Mouse (Mus musculus) skeletal muscle tissue, adult 2 months (tissue): Measurements from ENCODE around the gene Tnp2.

Experiments used
- DNase-seq: peaks from one replicate; pipeline ENCODE4 v3.0.0-alpha.2; 2012; ENCODE audit warnings: low read depth, low spot score

The Tnp2 gene

GRCm38 (mm10) chr16:10788866-10789265 is 406 bp upstream of the Tnp2 start:
- no peak for DNase-seq

DNA sequence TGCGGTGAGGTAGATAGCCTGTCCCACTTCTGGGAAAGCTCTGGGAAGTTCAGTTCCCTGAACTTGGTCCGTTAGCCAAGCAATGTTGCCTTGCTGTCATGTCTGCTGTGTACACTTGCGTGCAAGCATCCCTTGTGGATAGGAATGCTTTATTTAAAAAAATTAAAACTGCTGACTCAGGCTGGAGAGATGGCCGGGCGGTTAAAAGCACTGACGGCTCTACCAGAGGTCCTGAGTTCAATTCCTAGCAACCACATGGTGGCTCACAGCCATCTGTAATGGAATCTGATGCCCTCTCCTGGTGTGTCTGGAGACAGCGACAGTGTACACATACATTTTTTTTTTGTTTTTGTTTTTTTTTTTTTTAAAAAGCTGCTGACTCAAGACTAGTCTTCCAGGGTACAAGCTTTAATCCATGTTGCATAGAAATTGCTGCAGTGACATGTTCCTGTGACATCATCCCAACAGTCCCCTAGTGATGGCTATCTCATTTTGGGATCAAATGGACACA is 857 bp downstream of the Tnp2 start:
- DNase-seq, result no peak

- DNase-seq, result peak; percentile 74
These were observed 1.5 kb downstream of the Tnp2 start for GRCm38 (mm10) chr16:10786782-10787547.

DNA sequence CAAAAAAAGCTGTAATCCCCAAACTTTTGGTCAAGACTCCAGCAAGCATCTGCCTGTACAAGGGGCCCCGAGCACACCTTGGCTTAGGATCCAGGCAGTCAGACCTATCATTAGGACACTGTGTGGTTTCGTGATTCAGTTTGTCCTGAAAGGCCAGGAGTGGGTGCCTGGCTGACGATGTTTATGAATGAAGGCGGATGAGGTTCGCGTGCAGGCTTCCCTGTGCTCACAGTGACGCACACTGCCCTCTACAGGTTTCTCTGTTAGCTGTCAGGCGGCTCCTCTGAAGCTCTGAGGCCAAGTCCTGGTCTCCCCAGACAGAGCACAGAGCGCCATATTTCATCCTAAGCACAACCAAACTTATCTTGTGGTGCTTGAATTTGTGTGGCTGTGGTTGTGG is 2.2 kb downstream of the Tnp2 start:
- peak; percentile 86 for DNase-seq

DNA sequence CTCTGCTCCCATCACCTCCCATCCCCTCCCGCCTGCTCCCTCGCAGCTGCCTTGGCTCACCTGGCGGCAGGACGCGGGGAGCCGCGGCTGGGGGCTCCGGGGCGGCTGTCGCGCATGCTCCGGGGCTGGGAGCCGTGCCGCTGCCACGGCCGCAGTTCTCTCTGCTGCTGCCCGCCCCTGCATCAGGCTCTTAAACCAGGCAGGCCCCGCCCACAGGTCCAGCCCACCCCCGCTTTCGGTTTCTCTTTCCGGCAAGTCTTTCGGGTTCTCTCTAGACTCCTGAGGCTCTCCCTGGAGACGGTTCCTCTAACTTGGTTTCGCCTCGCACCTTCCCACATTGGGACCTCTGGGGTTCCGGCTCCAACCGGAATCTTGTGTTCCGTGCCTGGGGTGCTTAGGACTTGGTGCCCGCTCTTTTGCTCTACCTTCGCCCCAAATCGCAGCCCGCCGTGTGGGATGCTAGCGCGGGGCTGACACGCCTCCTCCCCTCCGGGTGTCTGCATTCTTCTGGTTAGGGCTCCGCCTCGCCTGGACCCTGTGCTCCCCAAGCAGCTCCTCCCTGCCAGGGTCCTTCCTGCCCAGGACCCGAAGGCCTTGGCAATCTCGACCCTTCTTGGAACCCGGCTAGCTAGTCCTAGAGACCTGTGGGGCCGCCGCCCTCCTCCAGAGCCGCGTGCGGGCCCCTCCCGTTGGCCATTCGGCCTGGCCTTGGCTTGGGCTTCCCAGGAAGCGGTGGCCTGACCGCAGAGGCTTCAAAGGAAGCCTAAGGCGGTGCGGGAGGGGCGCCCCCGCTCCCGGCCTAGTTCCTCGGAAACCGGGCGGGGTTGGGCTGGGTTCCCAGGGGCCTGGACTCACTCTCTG is 2.9 kb downstream of the Tnp2 start, which contains the start of gene Socs1:
TSS of gene Socs1 (minus strand) at position 166 of the 861 bp plus-strand sequence.
- DNase-seq, result peak; percentile 92

DNA sequence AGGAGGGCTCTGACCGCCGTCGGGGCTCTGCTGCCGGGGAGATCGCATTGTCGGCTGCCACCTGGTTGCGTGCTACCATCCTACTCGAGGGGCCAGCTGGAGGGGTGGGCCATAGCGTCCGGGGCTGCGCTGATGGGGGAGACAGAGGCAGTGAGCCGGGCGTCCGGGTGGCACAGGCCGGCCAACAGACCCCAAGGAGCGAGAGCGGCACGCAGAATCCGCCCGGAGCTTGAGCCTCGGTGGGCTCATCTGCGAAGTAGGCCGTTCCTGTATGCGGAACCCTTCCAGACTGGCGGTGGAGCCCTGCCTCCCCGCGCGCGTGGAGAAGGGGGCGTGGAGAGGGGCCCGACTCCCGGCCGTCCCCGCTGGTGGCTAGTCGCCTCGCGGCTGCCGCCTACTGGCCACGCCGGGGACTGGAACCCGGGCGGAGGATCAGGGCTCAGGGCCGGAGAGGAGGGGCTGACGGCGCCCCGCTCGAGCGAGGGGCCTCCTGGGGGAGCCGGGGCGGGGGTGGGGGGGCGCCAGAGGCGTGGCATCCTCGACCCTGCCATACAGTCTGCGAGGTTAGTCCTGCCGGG is 3.6 kb downstream of the Tnp2 start:
- DNase-seq, result peak; percentile 77

- no peak for DNase-seq
These were observed 4.3 kb downstream of the Tnp2 start for GRCm38 (mm10) chr16:10783883-10784792.

- DNase-seq, result no peak
These were observed 5.0 kb downstream of the Tnp2 start for GRCm38 (mm10) chr16:10783451-10783850.

GRCm38 (mm10) chr16:10783152-10783434 is 5.4 kb downstream of the Tnp2 start:
- DNase-seq, result no peak

GRCm38 (mm10) chr16:10782377-10783151 is 5.9 kb downstream of the Tnp2 start:
- DNase-seq, result no peak

GRCm38 (mm10) chr16:10781862-10782371 is 6.5 kb downstream of the Tnp2 start:
- no peak for DNase-seq

GRCm38 (mm10) chr16:10780631-10781120 is 7.8 kb downstream of the Tnp2 start:
- DNase-seq, result no peak

DNA sequence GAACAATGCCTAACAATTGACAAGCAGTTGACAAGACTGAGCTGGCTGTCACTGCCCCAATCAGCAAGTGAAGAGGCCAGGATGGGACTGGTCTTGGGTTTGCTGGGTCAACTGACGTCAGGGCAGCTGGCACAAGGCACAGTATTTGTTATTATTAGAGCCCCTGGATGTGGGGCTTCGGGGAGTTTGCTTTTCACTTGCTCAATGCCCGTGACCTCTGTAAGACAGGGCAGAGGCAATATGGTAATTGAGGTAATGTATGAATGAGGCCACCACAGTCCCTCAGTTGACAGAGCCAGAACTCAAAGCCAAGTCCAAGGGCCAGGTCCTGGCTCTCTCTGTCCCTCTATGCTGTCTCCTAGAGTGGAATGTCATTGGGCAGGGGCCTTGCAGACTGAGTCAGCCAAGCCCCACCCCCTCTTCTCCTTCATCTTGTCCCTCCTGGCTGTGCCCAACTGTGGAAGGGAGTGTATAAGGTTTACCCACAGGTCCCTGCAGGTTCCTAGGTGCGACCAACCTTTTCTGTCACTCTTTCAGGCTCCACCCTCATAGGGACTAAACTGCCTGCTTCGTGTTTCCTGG is 10.8 kb downstream of the Tnp2 start:
- DNase-seq, result no peak

- no peak for DNase-seq
These were observed 12.1 kb downstream of the Tnp2 start for GRCm38 (mm10) chr16:10776322-10776721.

DNA sequence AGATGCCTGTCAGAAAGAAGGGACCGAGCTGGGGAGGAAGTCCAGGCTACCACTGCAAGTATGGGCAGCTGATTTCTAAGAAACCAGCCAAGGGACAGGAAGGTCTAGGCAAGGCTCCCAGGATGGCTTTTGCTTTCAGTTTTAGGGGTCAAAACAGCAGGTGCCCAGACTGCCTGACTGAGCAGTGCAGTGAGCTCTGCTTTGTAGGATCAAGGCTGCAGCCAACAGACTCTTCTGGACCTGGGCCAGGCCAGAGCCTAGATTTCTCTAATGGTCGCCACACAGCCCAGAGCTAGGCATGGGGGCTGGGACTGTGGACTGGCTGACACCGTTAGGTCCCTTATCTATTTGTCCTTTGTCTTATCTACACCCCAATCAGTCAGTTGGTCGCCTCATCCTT is 13.7 kb downstream of the Tnp2 start:
- no peak for DNase-seq

- no peak for DNase-seq
These were observed 14.9 kb downstream of the Tnp2 start for GRCm38 (mm10) chr16:10773543-10773942.

- DNase-seq, result no peak
These were observed 16.5 kb downstream of the Tnp2 start for GRCm38 (mm10) chr16:10771769-10772510.

DNA sequence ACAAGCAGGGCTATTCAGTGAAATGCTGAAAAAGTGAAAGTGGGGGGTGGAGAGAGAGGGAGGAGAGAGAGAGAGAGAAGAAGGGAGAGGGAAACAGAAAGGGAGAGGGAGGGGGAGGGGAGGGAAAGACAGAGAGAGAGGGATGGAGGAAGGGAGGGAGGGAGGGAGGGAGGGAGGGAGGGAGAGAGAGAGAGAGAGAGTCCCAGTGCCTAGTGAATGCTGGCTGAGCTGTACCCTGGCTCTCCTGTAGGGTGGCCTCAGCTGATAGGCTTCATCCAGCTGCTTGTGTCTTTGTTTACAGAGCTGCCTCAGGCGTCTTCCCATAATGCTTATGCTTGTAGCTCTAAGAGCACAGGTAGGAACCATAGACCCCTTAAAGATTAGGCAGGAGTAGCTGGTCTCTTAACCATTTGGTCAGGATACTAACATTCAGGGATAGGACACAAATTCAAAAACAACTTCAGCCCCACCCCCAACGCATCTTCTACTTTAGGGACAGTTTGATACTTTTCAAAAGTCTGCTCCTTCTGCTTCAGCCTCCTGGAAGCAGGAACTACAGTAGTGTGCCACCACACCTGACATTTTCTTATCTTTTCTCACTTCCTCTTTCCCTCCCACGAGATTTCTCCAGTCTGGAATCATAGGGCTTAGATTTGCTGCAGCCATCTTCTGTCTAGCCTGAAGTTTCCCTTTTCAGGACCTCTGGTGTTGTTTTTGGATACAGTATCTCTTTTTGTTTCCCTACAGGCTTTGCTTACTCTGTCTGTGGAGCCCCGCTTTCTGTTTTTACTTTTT is 17.7 kb downstream of the Tnp2 start:
- DNase-seq, result no peak
